Mouse (Mus musculus) limb, embryonic 11.5 days (tissue): ENCODE data around the gene Sobp. TPM values are rescaled to one million over a fixed set of nuclear protein-coding genes. Genes with fewer than 3 reads are reported as not detected.

Experiments used
- ATAC-seq: fragments of 200-750 bp; cut with Nextera tagmentation; 2 replicates; pipeline ENCODE4 v1.8.0; 2017; ENCODE audit warnings: low read depth; ENCODE audit not compliant: insufficient number of reproducible peaks, low FRiP score, low TSS enrichment
- DNase-seq: peaks from one replicate; pipeline ENCODE4 v3.0.0-alpha.2; 2015; ENCODE audit warnings: low spot score
- H3K27ac ChIP-seq: fragments of 300-500 bp; sonication (generic); replicated peaks from 2 replicates; pipeline ENCODE4 v1.5.1; 2014; ENCODE audit warnings: low read depth, mild to moderate bottlenecking, low read length
- H3K27me3 ChIP-seq: fragments of 300-500 bp; sonication (generic); 2 replicates; pipeline ENCODE4 v1.6.1; 2014; ENCODE audit warnings: mild to moderate bottlenecking, low read length, mixed read lengths; ENCODE audit not compliant: control insufficient read depth, insufficient read depth
- H3K36me3 ChIP-seq: fragments of 300-500 bp; sonication (generic); 2 replicates; pipeline ENCODE4 v1.6.1; 2014; ENCODE audit warnings: mild to moderate bottlenecking, low read length, moderate library complexity, mixed read lengths; ENCODE audit not compliant: control insufficient read depth, insufficient read depth
- H3K4me1 ChIP-seq: fragments of 300-500 bp; sonication (generic); 2 replicates; pipeline ENCODE4 v1.6.1; 2014; ENCODE audit warnings: low read length, mixed read lengths; ENCODE audit not compliant: control insufficient read depth, insufficient read depth
- H3K4me2 ChIP-seq: fragments of 300-500 bp; sonication (generic); 2 replicates; pipeline ENCODE4 v1.6.1; 2014; ENCODE audit warnings: low read depth, mild to moderate bottlenecking, moderate library complexity; ENCODE audit not compliant: severe bottlenecking
- H3K4me3 ChIP-seq: fragments of 300-500 bp; sonication (generic); 2 replicates; pipeline ENCODE4 v1.5.1; 2014; ENCODE audit warnings: low read depth, low read length
- H3K9ac ChIP-seq: fragments of 300-500 bp; sonication (generic); 2 replicates; pipeline ENCODE4 v1.6.1; 2014; ENCODE audit warnings: mild to moderate bottlenecking, low read length
- H3K9me3 ChIP-seq: fragments of 300-500 bp; sonication (generic); 2 replicates; pipeline ENCODE4 v1.6.1; 2016; ENCODE audit warnings: low read length; ENCODE audit not compliant: control insufficient read depth
- WGBS: fragments of 180-500 bp; shearing (Covaris S2); extraction: QIAGEN DNeasy Blood & Tissue Kit; methylation state at CpG from one replicate; pipeline ENCODE4 v1.1.7; 2014; 5-methylcytosine and 5-hydroxymethylcytosine counted together
- polyA plus RNA-seq: library from polyadenylated mRNA; unstranded; fragments of >200 nt; fragmentation: Nextera tagmentation; extraction: Ambion mirVana; gene quantifications from 2 replicates; pipeline ENCODE4 v1.2.1, GENCODE M21; 2014

Gene Sobp
- polyA plus RNA-seq, 1 experiment from 2014 or later = 3.9 TPM

DNA sequence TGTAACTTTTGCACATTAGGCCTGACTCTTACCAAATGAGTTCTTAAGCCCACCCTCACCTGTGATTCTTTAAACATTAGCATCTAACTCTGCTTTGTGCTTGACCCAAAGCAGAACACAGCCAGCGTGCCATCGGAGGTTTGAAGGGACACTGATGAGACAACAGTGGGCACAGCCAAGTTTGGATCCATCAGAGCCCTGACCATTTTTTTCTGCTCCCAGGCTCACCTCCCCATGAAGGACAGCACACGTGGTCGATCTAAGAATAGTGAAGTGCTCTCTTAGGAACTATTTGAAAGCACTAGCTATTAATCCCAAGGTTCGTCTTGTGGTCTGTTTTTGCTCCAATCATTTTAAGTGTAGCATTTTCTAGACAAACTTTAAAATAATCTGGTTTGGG lies 159.5 kb downstream of the Sobp start:
- no peaks in the 10 kb centered on the region for H3K9me3 ChIP-seq
- no peaks in the 10 kb centered on the region for H3K36me3 ChIP-seq
- no peak overlapping the region for H3K27ac ChIP-seq
- peaks cover 5% of the 10 kb centered on the region; the same call in 1 of the 2 replicates for H3K4me1 ChIP-seq
- no peak for DNase-seq
- H3K4me3 ChIP-seq = no peak overlapping the region
- no peak overlapping the region for H3K9ac ChIP-seq
- no peaks in the 10 kb centered on the region for H3K27me3 ChIP-seq
- ATAC-seq = no peak
- no peak overlapping the region for H3K4me2 ChIP-seq
- WGBS = 91% methylated on average over 5 of the region's 5 CpGs

DNA sequence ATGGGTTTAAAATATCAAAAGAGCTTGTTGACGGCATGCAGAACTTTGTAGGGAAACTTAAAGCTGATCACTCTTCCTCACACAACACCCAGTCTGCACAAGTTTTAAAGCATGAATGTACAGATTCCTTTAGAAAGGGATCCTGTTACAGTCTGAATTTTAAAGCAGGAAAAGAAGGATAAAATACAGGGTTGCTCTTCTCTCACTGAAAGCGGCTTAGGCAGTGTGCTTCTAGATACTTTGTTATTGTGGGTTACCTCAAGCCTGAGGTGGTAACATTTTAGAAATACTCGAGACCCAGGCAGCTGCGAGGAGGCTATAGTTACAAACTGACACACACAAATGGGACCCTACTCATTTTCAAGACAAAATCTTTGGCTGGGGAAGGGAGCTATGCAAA lies 160.0 kb downstream of the Sobp start:
- no peak overlapping the region for H3K27ac ChIP-seq
- no peaks in the 10 kb centered on the region for H3K36me3 ChIP-seq
- DNase-seq (no peak), ATAC-seq (no peak)
- 79% methylated on average over 4 of the region's 4 CpGs for WGBS
- no peak overlapping the region for H3K9ac ChIP-seq
- H3K4me2 ChIP-seq = no peak overlapping the region
- H3K27me3 ChIP-seq = no peaks in the 10 kb centered on the region
- H3K4me3 ChIP-seq = no peak overlapping the region
- no peaks in the 10 kb centered on the region for H3K9me3 ChIP-seq
- peaks cover 5% of the 10 kb centered on the region; the same call in 1 of the 2 replicates for H3K4me1 ChIP-seq

DNA sequence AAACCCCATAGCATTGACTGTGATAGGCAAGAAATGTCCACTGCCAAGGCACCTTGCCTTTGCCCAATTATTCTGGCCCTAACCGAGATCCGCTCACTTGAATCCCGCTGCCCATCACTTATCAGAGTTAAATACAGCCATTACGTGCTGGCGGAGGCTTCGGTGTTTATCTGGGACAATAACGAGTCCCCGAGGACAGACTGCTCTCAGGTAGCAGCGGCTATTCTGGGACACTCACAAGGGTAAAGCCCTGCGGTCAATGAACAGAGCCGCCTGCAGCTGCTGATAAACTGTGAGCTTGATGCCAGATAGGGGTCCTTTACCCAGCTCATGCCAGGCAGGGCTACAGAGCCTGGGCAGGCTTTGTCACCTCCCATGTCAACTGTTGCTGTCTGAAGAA lies 166.2 kb downstream of the Sobp start:
- H3K27ac ChIP-seq = no peak overlapping the region

DNA sequence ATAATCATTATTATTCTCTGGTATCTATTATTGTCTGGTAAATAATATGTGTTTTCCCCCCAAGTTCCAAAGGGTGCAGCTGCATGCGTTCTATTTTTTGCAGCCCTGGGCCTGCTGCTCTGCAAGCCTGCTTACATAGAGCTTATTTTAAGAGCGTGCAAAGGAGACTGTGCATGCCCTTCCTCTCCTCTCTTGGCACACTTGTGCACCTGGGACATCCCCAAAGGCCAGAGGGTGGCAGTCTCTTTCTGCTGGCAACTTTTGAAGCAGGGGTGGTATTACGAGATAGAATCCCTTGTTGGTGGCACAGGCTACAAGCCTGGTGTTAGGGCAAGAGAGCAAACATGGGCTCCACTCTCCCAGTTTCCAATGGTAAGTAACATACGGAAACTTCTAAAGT lies 167.8 kb downstream of the Sobp start:
- Histone ChIP-seq H3K27me3 (no peaks in the 10 kb centered on the region), H3K4me3 (no peak overlapping the region), H3K9me3 (no peaks in the 10 kb centered on the region; the same call in 1 of the 2 replicates), H3K4me1 (peaks cover 12% of the 10 kb centered on the region), H3K9ac (no peak overlapping the region), H3K36me3 (no peaks in the 10 kb centered on the region), H3K4me2 (no peak overlapping the region), H3K27ac (no peak overlapping the region)
- no peak for DNase-seq
- no peak for ATAC-seq
- 86% methylated on average over 4 of the region's 4 CpGs for WGBS

More for the DNA sequence above, 166.2 kb downstream of the Sobp start:
- no peak for DNase-seq
- no peaks in the 10 kb centered on the region; the same call in 1 of the 2 replicates for H3K9me3 ChIP-seq
- H3K27me3 ChIP-seq = no peaks in the 10 kb centered on the region
- H3K4me2 ChIP-seq = no peak overlapping the region
- WGBS = 68% methylated on average over 11 of the region's 11 CpGs
- ATAC-seq = no peak
- H3K4me1 ChIP-seq = peaks cover 3% of the 10 kb centered on the region; the same call in 1 of the 2 replicates
- H3K36me3 ChIP-seq = no peaks in the 10 kb centered on the region
- H3K9ac ChIP-seq = no peak overlapping the region
- H3K4me3 ChIP-seq = no peak overlapping the region

DNA sequence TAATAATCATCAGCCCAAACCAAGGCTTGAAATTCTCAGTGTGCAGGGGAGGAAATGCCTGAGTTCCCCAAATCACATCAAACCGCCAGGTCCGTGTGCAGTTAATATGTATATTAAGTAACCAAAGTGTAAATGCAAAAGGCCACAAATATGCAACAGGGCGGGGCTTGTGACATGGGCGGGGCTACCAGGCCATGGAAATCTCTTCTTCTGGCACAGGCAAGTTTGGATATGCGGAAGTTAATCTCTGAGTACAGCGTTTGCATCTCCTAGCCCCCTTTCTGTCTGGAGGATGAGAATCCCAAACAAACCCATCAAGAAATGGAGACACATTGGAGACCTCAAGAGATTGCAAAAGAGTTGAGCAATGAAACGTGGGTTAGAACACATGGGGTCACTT lies 168.7 kb downstream of the Sobp start:
- no peak overlapping the region for H3K4me3 ChIP-seq
- H3K27me3 ChIP-seq = no peaks in the 10 kb centered on the region
- H3K4me1 ChIP-seq = peaks cover 12% of the 10 kb centered on the region
- WGBS = 86% methylated on average over 7 of the region's 7 CpGs
- DNase-seq (no peak), ATAC-seq (no peak)
- H3K4me2 ChIP-seq = no peak overlapping the region
- no peak overlapping the region for H3K9ac ChIP-seq
- no peak overlapping the region for H3K27ac ChIP-seq
- no peaks in the 10 kb centered on the region; the same call in 1 of the 2 replicates for H3K9me3 ChIP-seq
- no peaks in the 10 kb centered on the region for H3K36me3 ChIP-seq

DNA sequence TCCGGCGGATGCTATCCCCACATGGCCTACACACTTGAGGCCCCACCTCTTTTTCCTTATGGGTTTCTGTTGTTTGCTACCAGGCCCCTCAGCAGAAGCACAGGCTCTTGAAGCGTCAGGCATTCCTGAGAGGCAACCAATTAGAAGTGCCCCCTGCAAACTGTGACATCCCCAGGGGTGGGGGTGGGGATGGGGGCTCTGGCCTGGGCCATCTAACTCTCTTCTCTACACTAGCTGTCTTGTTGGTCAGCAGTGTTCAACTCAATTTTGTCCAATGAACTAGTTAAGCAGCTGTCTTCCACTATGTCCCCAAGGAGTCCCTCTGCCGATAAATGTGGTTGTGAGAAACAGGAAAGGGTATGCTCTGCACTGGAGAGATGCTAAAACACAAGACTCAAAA lies 169.3 kb downstream of the Sobp start:
- ATAC-seq (no peak), DNase-seq (no peak)
- H3K27me3 ChIP-seq = no peaks in the 10 kb centered on the region
- no peak overlapping the region for H3K27ac ChIP-seq
- no peak overlapping the region for H3K9ac ChIP-seq
- H3K4me3 ChIP-seq = no peak overlapping the region
- WGBS = 83% methylated on average over 4 of the region's 4 CpGs
- no peaks in the 10 kb centered on the region; the same call in 1 of the 2 replicates for H3K9me3 ChIP-seq
- H3K4me2 ChIP-seq = no peak overlapping the region
- H3K36me3 ChIP-seq = no peaks in the 10 kb centered on the region
- peaks cover 9% of the 10 kb centered on the region for H3K4me1 ChIP-seq

DNA sequence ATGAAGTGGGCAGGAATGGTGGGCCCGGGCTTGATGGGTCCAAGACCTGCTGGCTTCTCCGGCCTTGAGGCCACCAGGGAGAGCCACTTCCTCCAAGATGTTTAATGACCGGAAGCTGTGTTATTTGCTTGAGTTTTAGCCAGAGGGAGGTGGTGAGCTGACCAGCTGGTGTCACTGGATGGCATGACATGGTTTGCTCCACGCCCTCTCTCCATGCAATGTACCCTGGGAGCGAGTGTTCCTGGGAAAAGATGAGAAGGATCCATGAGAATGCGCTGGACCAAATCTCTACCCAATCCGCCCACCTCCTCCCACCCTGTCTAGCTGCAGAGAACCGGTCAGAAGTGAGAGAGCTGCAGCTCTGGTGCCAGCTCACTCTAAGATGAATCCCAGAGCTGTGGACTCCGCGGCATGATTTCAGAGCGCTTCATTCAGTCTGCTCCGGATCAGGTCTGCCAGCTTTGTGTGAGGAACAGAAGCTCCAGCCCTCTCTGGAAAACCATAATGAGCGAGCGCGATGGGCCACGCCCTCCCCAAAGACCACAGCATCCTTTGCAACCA lies 170.1 kb downstream of the Sobp start:
- ATAC-seq (no peak), DNase-seq (no peak)
- no peak overlapping the region for H3K4me3 ChIP-seq
- WGBS = 88% methylated on average over 16 of the region's 16 CpGs
- H3K9ac ChIP-seq = no peak overlapping the region
- H3K9me3 ChIP-seq = no peaks in the 10 kb centered on the region; the same call in 1 of the 2 replicates
- no peaks in the 10 kb centered on the region for H3K36me3 ChIP-seq
- no peak overlapping the region for H3K27ac ChIP-seq
- H3K27me3 ChIP-seq = no peaks in the 10 kb centered on the region
- H3K4me2 ChIP-seq = no peak overlapping the region
- peaks cover 9% of the 10 kb centered on the region for H3K4me1 ChIP-seq

DNA sequence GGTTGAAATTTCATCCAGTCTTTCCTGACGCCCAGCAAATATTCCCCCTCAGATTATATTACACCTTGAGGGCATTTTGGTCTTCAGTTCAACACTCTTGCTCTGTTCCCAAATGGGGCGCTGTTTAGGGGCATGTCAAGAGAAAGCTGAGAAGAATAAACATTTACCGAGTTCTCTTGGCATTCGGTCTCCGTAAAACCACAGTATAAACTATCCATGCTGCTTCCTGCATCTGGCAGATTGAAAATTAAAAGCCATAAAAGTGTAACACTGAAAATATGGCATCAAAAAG lies 170.9 kb downstream of the Sobp start:
- no peaks in the 10 kb centered on the region for H3K36me3 ChIP-seq
- DNase-seq (no peak), ATAC-seq (no peak)
- H3K27ac ChIP-seq = no peak overlapping the region
- H3K4me3 ChIP-seq = no peak overlapping the region
- WGBS = 17% methylated on average over 5 of the region's 5 CpGs
- no peaks in the 10 kb centered on the region; the same call in 1 of the 2 replicates for H3K9me3 ChIP-seq
- peaks cover 9% of the 10 kb centered on the region for H3K4me1 ChIP-seq
- no peak overlapping the region for H3K9ac ChIP-seq
- no peaks in the 10 kb centered on the region for H3K27me3 ChIP-seq
- H3K4me2 ChIP-seq = no peak overlapping the region
